Mouse (Mus musculus) heart, adult 2 months (tissue): ENCODE results near the gene Pdk4. TPM values are rescaled to one million over a fixed set of nuclear protein-coding genes. Genes with fewer than 3 reads are reported as not detected.

ENCODE experiments used
- DNase-seq, 2 experiments: peaks; one replicate each; pipeline ENCODE4 v3.0.0; 2021
- H3K27ac ChIP-seq: fragments of 200-600 bp; 2 replicates; pipeline ENCODE4 v1.8.1; 2022
- H3K27me3 ChIP-seq: fragments of 200-500 bp; 2 replicates; pipeline ENCODE4 v1.6.1; 2012; ENCODE audit warnings: mild to moderate bottlenecking, low read length, inconsistent platforms, mixed read lengths; ENCODE audit not compliant: control insufficient read depth, insufficient read depth
- H3K36me3 ChIP-seq: fragments of 200-500 bp; 2 replicates; pipeline ENCODE4 v1.6.1; 2012; ENCODE audit warnings: low read length, inconsistent platforms; ENCODE audit not compliant: control insufficient read depth, insufficient read depth
- H3K4me1 ChIP-seq: fragments of 200-500 bp; 2 replicates; pipeline ENCODE4 v1.6.1; 2011; ENCODE audit warnings: low read length; ENCODE audit not compliant: control insufficient read depth, insufficient read depth
- H3K4me3 ChIP-seq: fragments of 200-600 bp; 2 replicates; pipeline ENCODE4 v1.8.1; 2022
- H3K79me2 ChIP-seq: fragments of 200-500 bp; replicated peaks from 2 replicates; pipeline ENCODE4 v1.6.1; 2012; ENCODE audit warnings: mild to moderate bottlenecking, inconsistent platforms, low read length, moderate library complexity, mixed read lengths; ENCODE audit not compliant: control insufficient read depth, insufficient read depth
- H3K9ac ChIP-seq: fragments of 200-500 bp; 2 replicates; pipeline ENCODE4 v1.6.1; 2012; ENCODE audit warnings: low read depth, mild to moderate bottlenecking, control low read depth, inconsistent platforms, low read length, mixed read lengths
- CTCF ChIP-seq: fragments of 200-600 bp; IDR thresholded peaks from 2 replicates; pipeline ENCODE4 v1.8.1; 2022; ENCODE audit warnings: antibody characterized with exemption, mild to moderate bottlenecking, moderate library complexity
- EP300 ChIP-seq: fragments of 200-500 bp; IDR thresholded peaks from 2 replicates; pipeline ENCODE4 v1.6.1; 2011; ENCODE audit warnings: low read depth, low read length, control low read depth; ENCODE audit not compliant: insufficient read depth
- POLR2A ChIP-seq: fragments of 200-500 bp; IDR thresholded peaks from 2 replicates; pipeline ENCODE4 v1.6.1; 2011; ENCODE audit warnings: mild to moderate bottlenecking, low read depth, low read length, control low read depth; ENCODE audit not compliant: insufficient read depth
- WGBS: fragments of 180-500 bp; shearing (Covaris S2); methylation state at CpG from one replicate; pipeline ENCODE4 v1.1.7; 2018; 5-methylcytosine and 5-hydroxymethylcytosine counted together
- intact Hi-C: fragments of 180-260 bp; cut with DNase I; formaldehyde crosslinking; loops from one replicate; pipeline ENCODE4 v1.15.1; 2025
- polyA plus RNA-seq: library from polyadenylated mRNA; depleted of rRNA; stranded (reverse); fragments of >200 nt; gene quantifications from 2 replicates; pipeline ENCODE4 v1.2.3, GENCODE M21; 2012; rRNA removed
- total RNA-seq, 2 experiments: library from RNA; stranded (reverse); gene quantifications; 2 replicates each; pipeline ENCODE4 v1.2.3; 2021

Gene Pdk4
- total and polyA plus RNA-seq, 3 experiments, result 163 to 633 (median 267) TPM

DNA sequence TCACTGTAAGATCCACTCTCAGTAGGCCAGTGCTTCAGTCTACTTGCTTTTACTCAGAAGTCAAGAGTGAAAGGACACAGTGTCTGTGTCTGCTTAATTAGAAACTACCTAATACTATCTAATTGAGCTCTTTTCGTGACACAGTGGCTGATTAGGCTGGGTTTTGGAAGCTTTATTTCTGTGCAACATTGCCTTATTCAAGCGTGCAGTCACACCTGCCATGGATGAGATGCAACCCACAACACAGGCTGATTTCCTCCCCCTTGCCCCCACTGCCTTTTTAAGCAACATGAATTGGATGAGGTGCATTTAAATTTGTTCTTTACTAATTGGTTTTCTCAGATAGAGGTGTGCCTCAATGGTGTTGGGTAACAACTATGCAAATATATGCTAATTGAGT, 62.2 kb downstream of the Pdk4 start:
- Histone ChIP-seq H3K36me3 (no peaks in the 10 kb centered on the region), H3K9ac (no peak overlapping the region), H3K4me3 (no peak overlapping the region), H3K27ac (no peak overlapping the region), H3K79me2 (no peaks in the 10 kb centered on the region), H3K27me3 (no peaks in the 10 kb centered on the region), H3K4me1 (no peaks in the 10 kb centered on the region)
- WGBS, result 93% methylated on average over 2 of the region's 2 CpGs
- intact Hi-C loops, result no loop called here
- TF ChIP-seq CTCF, result no peak
- TF ChIP-seq EP300, result no peak
- TF ChIP-seq POLR2A, result no peak
- no peak for DNase-seq

Other genes starting within 250 kb of the Pdk4 start
- gene Pon3, start 240.0 kb downstream of the Pdk4 start, total RNA-seq, result 10 to 100 TPM; 21.4 to 22.6 TPM
- 16.5 and 29.4 TPM in 2 replicates for gene Pon3, start 240.0 kb downstream of the Pdk4 start, polyA plus RNA-seq
- 10 to 100 TPM; 15.9 to 16.8 TPM for gene Pon2, start 197.9 kb downstream of the Pdk4 start, total RNA-seq
- gene Pon2, start 197.9 kb downstream of the Pdk4 start, polyA plus RNA-seq, result 16.8 and 34.1 TPM in 2 replicates
- gene Asb4, start 112.9 kb downstream of the Pdk4 start, total RNA-seq, result 1 to 10 TPM; 4.4 to 5.0 TPM
- gene Asb4, start 112.9 kb downstream of the Pdk4 start, polyA plus RNA-seq, result 3.1 and 8.1 TPM in 2 replicates
- under 1 TPM; 0.42 to 0.43 TPM for gene Dync1i1, start 229.3 kb upstream of the Pdk4 start, total RNA-seq
- 0.41 and 0.53 TPM in 2 replicates for gene Dync1i1, start 229.3 kb upstream of the Pdk4 start, polyA plus RNA-seq